Mouse (Mus musculus) embryonic facial prominence, embryonic 15.5 days (tissue): ENCODE results near the gene Zfp503. TPM values are rescaled to one million over a fixed set of nuclear protein-coding genes. Genes with fewer than 3 reads are reported as not detected.
A peak's percentile ranks its signal among the peaks of the same experiment; 100 is the strongest.

Experiments
- ATAC-seq: fragments of 200-750 bp; cut with Nextera tagmentation; 2 replicates; pipeline ENCODE4 v1.8.0; 2017; ENCODE audit warnings: low read depth, moderate TSS enrichment; ENCODE audit not compliant: insufficient number of reproducible peaks, low FRiP score, low TSS enrichment
- H3K27ac ChIP-seq: fragments of 300-500 bp; sonication (generic); replicated peaks from 2 replicates; pipeline ENCODE4 v1.5.1; 2015; ENCODE audit warnings: mild to moderate bottlenecking, inconsistent platforms
- H3K27me3 ChIP-seq: fragments of 300-500 bp; sonication (generic); 2 replicates; pipeline ENCODE4 v1.6.1; 2015; ENCODE audit warnings: inconsistent platforms
- H3K36me3 ChIP-seq: fragments of 300-500 bp; sonication (generic); 2 replicates; pipeline ENCODE4 v1.6.1; 2015; ENCODE audit warnings: mild to moderate bottlenecking, inconsistent platforms
- H3K4me1 ChIP-seq: fragments of 300-500 bp; sonication (generic); 2 replicates; pipeline ENCODE4 v1.6.1; 2015; ENCODE audit warnings: inconsistent platforms
- H3K4me2 ChIP-seq: fragments of 300-500 bp; sonication (generic); replicated peaks from 2 replicates; pipeline ENCODE4 v1.6.1; 2015; ENCODE audit warnings: mild to moderate bottlenecking, inconsistent platforms
- H3K4me3 ChIP-seq: fragments of 300-500 bp; sonication (generic); replicated peaks from 2 replicates; pipeline ENCODE4 v1.5.1; 2015; ENCODE audit warnings: mild to moderate bottlenecking, inconsistent platforms
- H3K9ac ChIP-seq: fragments of 300-500 bp; sonication (generic); 2 replicates; pipeline ENCODE4 v1.6.1; 2015; ENCODE audit warnings: inconsistent platforms
- H3K9me3 ChIP-seq: fragments of 300-500 bp; sonication (generic); replicated peaks from 2 replicates; pipeline ENCODE4 v1.6.1; 2016; ENCODE audit warnings: inconsistent platforms
- WGBS: fragments of 180-500 bp; shearing (Covaris S2); methylation state at CpG from one replicate; pipeline ENCODE4 v1.1.7; 2015; 5-methylcytosine and 5-hydroxymethylcytosine counted together
- polyA plus RNA-seq: library from polyadenylated mRNA; unstranded; fragments of >200 nt; fragmentation: Nextera tagmentation; extraction: Ambion mirVana; gene quantifications from 2 replicates; pipeline ENCODE4 v1.2.1, GENCODE M21; 2015

Gene Zfp503
- polyA plus RNA-seq, 1 experiment from 2014 or later: 27.0 TPM

GRCm38 (mm10) chr14:21984757-21985425, 4.5 kb downstream of the Zfp503 start:
- Histone ChIP-seq H3K9me3 (no peaks in the 10 kb centered on the region), H3K27ac (peak overlapping the region; percentile 98), H3K36me3 (0 out of 2 replicates have a peak, but pooled peaks cover 5% of the 10 kb centered on the region), H3K4me3 (peak overlapping the region; percentile 77), H3K27me3 (no peaks in the 10 kb centered on the region), H3K4me2 (peak overlapping the region; percentile 73), H3K9ac (peak overlapping the region; percentile 87), H3K4me1 (peaks cover 33% of the 10 kb centered on the region)
- 4% methylated on average over 49 of the region's 49 CpGs for WGBS
- no peak for ATAC-seq

- H3K27ac ChIP-seq: peak overlapping the region; percentile 98
- no peaks in the 10 kb centered on the region for H3K27me3 ChIP-seq
- H3K9me3 ChIP-seq: no peaks in the 10 kb centered on the region
- no peak for ATAC-seq
- H3K4me1 ChIP-seq: peaks cover 25% of the 10 kb centered on the region
- H3K4me2 ChIP-seq: peak overlapping the region; percentile 73
- peak overlapping the region; percentile 77 for H3K4me3 ChIP-seq
- peak overlapping the region; percentile 87 for H3K9ac ChIP-seq
- H3K36me3 ChIP-seq: 0 out of 2 replicates have a peak, but pooled peaks cover 5% of the 10 kb centered on the region
- 12% methylated on average over 18 of the region's 18 CpGs for WGBS
Observed at GRCm38 (mm10) chr14:21983950-21984730, 5.3 kb downstream of the Zfp503 start.

GRCm38 (mm10) chr14:21983311-21983949, 6.0 kb downstream of the Zfp503 start:
- 6% methylated on average over 22 of the region's 22 CpGs for WGBS

GRCm38 (mm10) chr14:21982592-21983310, 6.7 kb downstream of the Zfp503 start:
- no peak for ATAC-seq
- peak overlapping the region; percentile 46 for H3K9ac ChIP-seq
- peak overlapping the region; percentile 65 for H3K4me2 ChIP-seq
- 0 out of 2 replicates have a peak, but pooled peaks cover 5% of the 10 kb centered on the region for H3K36me3 ChIP-seq
- peaks cover 21% of the 10 kb centered on the region for H3K4me1 ChIP-seq
- peak overlapping the region; percentile 45 for H3K4me3 ChIP-seq
- WGBS: 9% methylated on average over 38 of the region's 38 CpGs
- H3K9me3 ChIP-seq: no peaks in the 10 kb centered on the region
- H3K27me3 ChIP-seq: no peaks in the 10 kb centered on the region
- H3K27ac ChIP-seq: peak overlapping the region; percentile 88

More at GRCm38 (mm10) chr14:21983311-21983949, 6.0 kb downstream of the Zfp503 start:
- Histone ChIP-seq H3K27ac (peak overlapping the region; percentile 88), H3K9me3 (no peaks in the 10 kb centered on the region), H3K4me1 (peaks cover 21% of the 10 kb centered on the region), H3K4me3 (peak overlapping the region; percentile 45), H3K36me3 (0 out of 2 replicates have a peak, but pooled peaks cover 5% of the 10 kb centered on the region), H3K4me2 (peak overlapping the region; percentile 65), H3K9ac (peak overlapping the region; percentile 46), H3K27me3 (no peaks in the 10 kb centered on the region)
- ATAC-seq: no peak

GRCm38 (mm10) chr14:21982096-21982591, 7.3 kb downstream of the Zfp503 start:
- Histone ChIP-seq H3K4me2 (peak overlapping the region; percentile 65), H3K36me3 (0 out of 2 replicates have a peak, but pooled peaks cover 5% of the 10 kb centered on the region), H3K4me1 (peaks cover 21% of the 10 kb centered on the region), H3K27ac (peak overlapping the region; percentile 88), H3K4me3 (peak overlapping the region; percentile 45), H3K27me3 (no peaks in the 10 kb centered on the region), H3K9me3 (no peaks in the 10 kb centered on the region), H3K9ac (peak overlapping the region; percentile 46)
- 25% methylated on average over 14 of the region's 14 CpGs for WGBS
- no peak for ATAC-seq

GRCm38 (mm10) chr14:21981462-21981861, 7.9 kb downstream of the Zfp503 start:
- WGBS: 0% methylated on average over 22 of the region's 22 CpGs
- peak; percentile 85 for ATAC-seq
- Histone ChIP-seq H3K27ac (no peak overlapping the region; the same call in 1 of the 2 replicates), H3K4me2 (peak overlapping the region; percentile 65), H3K4me3 (peak overlapping the region; percentile 24), H3K9me3 (no peaks in the 10 kb centered on the region), H3K36me3 (0 out of 2 replicates have a peak, but pooled peaks cover 5% of the 10 kb centered on the region), H3K27me3 (no peaks in the 10 kb centered on the region), H3K9ac (no peak overlapping the region), H3K4me1 (peaks cover 21% of the 10 kb centered on the region)

GRCm38 (mm10) chr14:21968978-21969377, 20.4 kb downstream of the Zfp503 start:
- Histone ChIP-seq H3K36me3 (no peaks in the 10 kb centered on the region), H3K9me3 (no peaks in the 10 kb centered on the region), H3K9ac (no peak overlapping the region), H3K27ac (no peak overlapping the region), H3K4me3 (no peak overlapping the region), H3K4me2 (no peak overlapping the region), H3K4me1 (no peaks in the 10 kb centered on the region), H3K27me3 (no peaks in the 10 kb centered on the region)
- ATAC-seq: peak; percentile 51; the same call in 1 of the 2 replicates
- WGBS: 18% methylated on average over 4 of the region's 4 CpGs

- Histone ChIP-seq H3K27me3 (no peaks in the 10 kb centered on the region), H3K9me3 (no peaks in the 10 kb centered on the region), H3K4me3 (no peak overlapping the region), H3K27ac (no peak overlapping the region), H3K4me1 (no peaks in the 10 kb centered on the region), H3K4me2 (no peak overlapping the region), H3K36me3 (no peaks in the 10 kb centered on the region), H3K9ac (no peak overlapping the region)
- WGBS: 67% methylated on average over 12 of the region's 12 CpGs
- ATAC-seq: no peak
Observed at GRCm38 (mm10) chr14:21967375-21968010, 21.9 kb downstream of the Zfp503 start.

- no peaks in the 10 kb centered on the region for H3K27me3 ChIP-seq
- 66% methylated on average over 5 of the region's 5 CpGs for WGBS
- no peaks in the 10 kb centered on the region for H3K36me3 ChIP-seq
- H3K9me3 ChIP-seq: no peaks in the 10 kb centered on the region
- H3K9ac ChIP-seq: no peak overlapping the region
- no peak overlapping the region for H3K4me3 ChIP-seq
- H3K4me2 ChIP-seq: no peak overlapping the region
- H3K4me1 ChIP-seq: no peaks in the 10 kb centered on the region
- no peak for ATAC-seq
- no peak overlapping the region for H3K27ac ChIP-seq
Observed at GRCm38 (mm10) chr14:21966276-21966675, 23.1 kb downstream of the Zfp503 start.

- no peaks in the 10 kb centered on the region for H3K36me3 ChIP-seq
- H3K4me3 ChIP-seq: no peak overlapping the region
- H3K27me3 ChIP-seq: no peaks in the 10 kb centered on the region
- H3K4me2 ChIP-seq: no peak overlapping the region
- H3K9me3 ChIP-seq: no peaks in the 10 kb centered on the region
- H3K27ac ChIP-seq: no peak overlapping the region
- no peak for ATAC-seq
- 72% methylated on average over 22 of the region's 22 CpGs for WGBS
- H3K9ac ChIP-seq: no peak overlapping the region
- no peaks in the 10 kb centered on the region for H3K4me1 ChIP-seq
Observed at GRCm38 (mm10) chr14:21962381-21963050, 26.9 kb downstream of the Zfp503 start.
